Mouse (Mus musculus): ENCODE results near the gene Pcif1.

DNA sequence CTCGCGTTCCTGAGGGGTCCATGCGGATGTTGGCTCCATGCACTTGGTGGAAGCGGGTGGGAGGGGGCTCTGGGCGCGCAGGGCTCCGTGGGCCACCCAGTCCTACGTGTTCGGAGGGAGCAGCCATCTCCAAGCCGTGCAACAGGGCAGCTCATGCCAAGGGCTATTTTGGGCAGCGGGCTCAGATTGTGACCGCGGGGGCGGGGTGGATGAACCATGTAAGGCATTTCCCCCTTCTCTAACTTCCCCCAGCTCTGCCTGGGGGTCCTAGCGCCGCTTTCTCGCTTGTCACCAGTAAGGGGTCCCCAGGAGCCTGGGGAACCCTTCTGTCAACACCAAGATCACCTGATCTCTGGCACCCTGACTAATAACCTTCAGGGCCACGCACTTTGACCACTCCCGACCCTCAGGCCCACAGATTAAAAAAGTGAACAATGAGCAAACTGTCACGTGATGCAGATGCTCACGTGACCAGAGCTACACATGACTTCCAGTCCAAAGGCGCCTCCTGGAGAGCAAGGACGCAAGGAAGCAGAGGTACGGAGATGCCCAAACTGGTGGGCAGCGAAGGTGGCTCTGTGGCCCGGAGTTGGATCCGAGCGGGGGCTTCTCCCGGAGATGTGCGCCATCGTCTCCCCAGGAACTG is 45.7 kb upstream of the Pcif1 start, which contains the start of gene Neurl2:
- no peak for TF ChIP-seq GATA1 (IDR thresholded peaks at IDR 0.05; ENCODE audit: low read length)
- TF ChIP-seq TAL1 (IDR thresholded peaks at IDR 0.05; ENCODE audit: low read length): no peak

All from erythroblast, embryonic 14.5 days (primary cell).